Mouse (Mus musculus) cerebellum, adult 9-11 months (tissue): ENCODE results near the gene 1810013L24Rik.

Experiments used
- DNase-seq: peaks from one replicate; pipeline ENCODE4 v3.0.0; 2022

The 1810013L24Rik gene

DNA sequence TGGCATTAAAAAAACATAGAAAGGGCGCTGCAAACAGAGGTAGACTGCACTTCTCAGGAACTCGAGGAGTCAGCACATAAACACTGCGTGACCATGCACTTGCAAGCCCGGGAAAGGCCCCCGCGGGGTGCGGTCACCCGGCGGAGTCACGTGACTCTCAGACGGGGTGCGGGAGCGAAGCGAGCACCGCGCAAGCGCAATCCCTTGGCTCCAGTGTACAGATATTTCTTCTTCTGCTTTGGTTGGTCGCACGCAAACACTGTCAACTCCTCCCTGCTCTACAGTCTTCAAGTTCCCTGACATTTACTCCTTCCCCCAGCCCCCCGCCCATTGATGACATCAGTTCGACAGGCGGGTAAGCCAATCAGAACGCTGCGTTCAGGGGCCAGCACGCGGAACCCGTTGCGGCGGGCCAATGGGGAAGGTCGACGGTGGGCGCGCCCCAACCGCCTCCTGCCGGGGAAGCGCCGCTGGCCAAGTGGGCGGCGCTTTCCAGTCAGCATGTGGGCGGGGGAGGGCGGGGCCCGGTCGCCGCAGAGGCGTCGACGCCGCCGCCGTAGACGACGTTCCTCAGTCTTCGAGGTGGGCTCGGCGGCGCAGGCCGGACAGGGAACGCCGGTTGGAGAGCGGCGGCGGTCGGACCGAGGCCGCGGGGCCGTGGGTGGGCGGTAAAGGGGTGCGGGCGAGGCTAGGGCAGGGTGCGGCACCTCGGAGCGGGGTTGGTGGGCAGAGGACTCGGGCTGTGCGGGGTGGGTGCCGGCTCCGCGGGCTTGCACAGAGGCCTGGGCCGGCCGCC is at the start of gene 1810013L24Rik:
TSS of gene 1810013L24Rik (plus strand) at position 537 of the 796 bp plus-strand sequence.
- DNase-seq: peak; percentile 100

DNA sequence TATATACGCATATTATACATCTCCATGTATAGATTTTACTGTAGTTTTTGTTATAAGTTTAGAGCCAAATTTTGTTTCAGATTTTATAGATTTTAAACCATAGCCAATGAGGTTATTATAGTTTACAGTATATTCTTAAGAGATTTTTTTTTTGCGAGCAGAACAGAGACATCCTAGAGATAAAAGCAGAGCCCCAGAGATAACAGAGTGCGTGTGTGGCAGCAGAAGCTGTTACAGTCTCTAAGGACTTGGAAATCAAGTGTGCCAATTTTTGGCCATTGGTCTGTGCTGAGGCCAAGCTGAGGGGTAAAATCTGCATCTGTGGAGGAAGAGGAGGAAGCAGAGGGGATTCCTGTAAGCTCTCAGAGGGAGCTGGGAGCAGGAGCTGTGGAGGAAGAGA is 49.7 kb upstream of the 1810013L24Rik start:
- DNase-seq: no peak

DNA sequence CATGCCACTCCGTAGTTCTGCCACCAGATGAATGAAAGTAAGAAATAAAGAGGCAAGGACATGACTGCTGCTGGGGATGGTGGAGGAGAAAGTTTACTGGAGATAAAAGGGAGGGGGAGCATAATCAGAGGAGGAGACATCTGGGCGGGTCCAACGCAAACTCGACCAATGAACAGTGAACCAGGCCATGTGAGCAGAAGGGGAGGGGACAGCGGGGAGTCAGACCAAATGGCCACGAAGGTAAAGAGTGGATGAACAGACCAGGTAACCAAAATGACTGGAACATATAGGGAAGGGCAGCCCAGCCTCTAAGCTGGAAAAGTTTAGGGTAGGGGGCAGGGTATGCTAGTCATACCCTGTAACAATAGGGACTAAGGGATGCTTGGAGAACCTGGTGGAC is 48.7 kb upstream of the 1810013L24Rik start:
- DNase-seq: no peak

DNA sequence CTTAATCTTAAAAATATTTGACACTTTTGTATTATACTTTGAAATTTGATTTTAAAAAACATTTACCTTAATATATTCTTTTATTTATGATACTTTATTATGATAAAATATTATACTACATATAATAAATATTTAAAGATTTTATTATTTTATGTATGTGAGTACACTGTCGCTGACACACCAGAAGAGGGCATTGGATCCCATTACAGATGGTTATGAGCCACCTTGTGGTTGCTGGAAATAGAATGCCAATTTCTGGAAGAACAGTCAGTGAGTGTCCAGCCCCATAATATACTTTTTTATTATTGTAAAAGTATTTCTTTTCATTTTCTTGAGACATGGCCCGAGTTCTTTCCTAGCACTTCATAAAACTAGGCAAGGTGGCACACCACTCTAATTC is 48.2 kb upstream of the 1810013L24Rik start:
- no peak for DNase-seq

DNA sequence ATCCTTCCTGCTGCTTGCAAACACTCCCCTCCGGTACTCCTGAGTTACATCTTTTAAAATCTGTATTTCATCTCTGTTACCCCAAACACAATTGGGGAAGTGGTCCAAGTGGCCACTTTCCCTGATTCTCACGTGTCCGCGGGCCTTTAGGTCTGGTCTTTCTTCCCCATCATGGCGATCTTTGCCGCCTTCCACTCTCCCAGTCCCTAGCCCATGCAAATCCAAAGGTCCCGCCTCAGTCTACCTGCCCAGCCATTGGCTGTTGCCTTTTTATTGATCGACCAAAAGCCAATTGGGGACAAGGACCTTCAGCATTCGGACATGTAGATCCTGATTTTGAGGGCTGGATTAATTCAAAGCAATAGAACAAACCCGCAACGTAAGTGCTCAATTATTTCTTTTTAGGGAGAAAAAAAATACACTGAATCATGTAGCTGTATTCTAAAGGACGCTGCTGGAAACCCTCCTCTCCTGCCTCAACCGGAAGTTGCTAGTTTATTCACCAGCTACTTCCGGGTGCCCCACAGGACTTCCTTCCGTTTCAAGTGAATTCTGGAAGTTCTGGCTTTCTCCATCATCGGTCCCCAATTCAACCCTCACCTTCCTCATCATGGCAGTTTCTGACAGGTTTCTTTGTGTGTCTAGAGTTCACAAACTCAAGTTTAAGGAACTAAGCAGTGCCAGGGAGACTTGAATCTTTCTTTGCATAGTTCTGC is 46.5 kb upstream of the 1810013L24Rik start:
- DNase-seq: no peak

DNA sequence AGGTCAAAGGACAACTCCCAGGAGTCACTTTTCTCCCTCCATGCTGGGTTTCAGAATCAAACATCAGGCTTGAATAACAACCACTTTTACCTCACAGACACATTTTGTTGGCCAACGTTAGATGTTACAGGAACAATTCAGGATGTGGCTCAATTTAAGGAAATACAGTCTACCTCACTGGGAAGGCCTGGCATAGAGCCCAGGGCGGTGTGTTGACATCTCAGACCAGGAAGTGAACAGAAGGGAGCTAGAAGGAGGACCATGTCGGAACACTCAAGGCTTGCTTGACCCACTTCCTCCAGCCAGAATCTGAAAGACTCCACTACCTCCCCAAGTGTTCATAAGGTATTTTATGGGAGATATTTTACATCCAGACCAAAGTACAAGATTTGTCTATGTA is 45.1 kb upstream of the 1810013L24Rik start:
- DNase-seq: no peak

DNA sequence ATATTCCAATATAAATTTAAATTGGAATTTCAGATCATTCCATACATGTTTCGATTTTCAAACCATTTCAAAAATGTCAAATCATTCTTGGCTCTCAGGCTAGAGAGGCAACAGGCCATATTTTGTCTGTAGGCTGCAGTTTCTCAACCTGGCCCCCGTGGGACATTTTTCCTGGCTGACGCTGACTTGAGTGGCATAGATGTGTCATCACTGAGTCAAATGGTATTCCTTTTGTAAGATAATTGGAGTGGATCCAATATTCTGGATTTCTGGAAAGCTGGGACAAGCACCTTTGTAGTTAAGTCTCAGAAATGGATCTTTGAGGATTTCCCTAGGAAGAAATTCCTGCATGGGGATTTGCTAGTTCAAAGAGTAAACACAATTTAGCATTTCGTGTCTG is 39.0 kb upstream of the 1810013L24Rik start:
- no peak for DNase-seq

DNA sequence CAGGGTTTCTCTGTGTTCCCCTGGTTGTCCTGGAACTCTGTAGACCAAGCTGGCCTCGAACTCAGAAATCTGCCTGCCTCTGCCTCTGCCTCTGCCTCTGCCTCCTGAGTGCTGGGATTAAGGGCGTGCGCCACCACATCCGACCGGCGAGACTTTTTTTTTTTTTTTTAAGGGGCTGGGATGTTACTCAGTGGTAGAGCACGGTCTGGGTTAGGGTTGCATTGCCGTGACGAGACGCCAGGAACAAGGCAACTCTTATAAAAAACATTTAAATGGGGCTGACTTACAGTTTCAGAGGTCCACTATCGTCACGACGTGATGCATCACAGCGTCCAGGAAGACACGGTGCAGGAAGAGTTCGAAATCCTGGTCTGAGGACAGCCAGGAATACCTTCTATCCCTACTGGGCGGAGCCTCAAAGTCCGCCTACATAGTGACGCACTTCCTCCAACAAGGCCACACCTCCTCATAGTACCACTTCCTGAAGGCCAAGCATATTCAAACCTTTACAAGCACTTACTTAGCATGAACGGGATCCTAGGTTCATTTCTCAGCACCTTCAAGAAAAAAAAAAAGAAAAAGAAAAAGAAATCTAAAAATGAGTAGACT is 37.8 kb upstream of the 1810013L24Rik start, which contains the start of gene Usp7:
TSS of gene Usp7 (minus strand) at position 360 of the 609 bp plus-strand sequence.
- no peak for DNase-seq

DNA sequence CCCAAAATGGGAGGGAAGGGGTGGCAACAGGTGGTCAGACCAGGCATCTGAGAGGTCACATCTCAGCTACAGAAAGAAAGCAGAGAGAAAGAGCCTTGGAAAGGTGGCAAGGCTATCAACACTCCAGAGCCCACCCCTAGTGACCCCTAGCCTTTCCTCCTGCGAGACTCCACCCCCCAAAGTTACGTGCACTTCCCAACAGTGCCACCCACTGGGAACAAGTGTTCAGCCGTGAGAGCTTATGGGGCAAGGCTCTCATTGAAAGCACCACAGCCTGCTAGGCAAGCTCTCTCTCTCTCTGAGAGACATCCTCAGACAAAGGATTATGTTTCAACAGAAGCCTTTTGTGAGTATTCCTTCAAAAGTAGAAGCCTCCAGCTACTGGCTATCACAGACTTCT is 34.9 kb upstream of the 1810013L24Rik start:
- no peak for DNase-seq

DNA sequence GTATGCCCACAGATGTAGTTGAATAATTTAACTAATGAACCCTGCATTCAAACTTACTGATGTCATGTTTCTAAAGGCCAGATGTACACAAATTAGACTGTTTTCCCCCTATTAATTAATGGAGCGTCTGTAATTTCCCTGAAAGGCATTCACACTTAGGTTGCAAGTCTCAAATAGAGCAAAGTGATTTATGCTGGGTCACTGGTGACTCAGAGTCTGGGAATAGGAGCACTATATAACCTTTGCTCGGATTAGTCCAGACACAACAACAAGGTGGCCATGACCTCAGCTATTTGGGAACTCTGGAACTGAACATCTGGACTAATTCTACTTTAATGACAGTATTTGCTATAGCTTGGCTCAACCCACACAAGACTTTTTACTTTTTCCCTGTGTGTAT is 34.0 kb upstream of the 1810013L24Rik start:
- DNase-seq: no peak

DNA sequence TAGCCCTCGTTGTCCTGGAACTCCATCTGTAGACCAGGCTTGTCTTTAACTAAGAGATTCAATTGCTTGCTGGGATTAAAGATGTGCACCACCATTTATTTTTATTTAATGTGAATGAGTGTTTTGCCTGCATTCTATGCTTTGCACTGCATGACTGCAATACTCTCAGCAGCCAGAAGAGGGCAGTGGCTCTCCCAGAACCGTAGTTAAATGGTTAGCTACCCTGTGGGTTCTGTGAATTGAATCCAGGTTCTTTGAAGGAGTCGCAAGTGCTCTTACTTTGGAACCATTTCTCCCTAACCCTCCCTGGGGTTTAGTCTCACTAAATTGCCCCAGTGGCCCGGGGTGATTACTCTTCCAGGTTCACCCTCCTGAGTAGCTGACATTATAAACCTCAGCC is 23.2 kb upstream of the 1810013L24Rik start:
- DNase-seq: no peak

DNA sequence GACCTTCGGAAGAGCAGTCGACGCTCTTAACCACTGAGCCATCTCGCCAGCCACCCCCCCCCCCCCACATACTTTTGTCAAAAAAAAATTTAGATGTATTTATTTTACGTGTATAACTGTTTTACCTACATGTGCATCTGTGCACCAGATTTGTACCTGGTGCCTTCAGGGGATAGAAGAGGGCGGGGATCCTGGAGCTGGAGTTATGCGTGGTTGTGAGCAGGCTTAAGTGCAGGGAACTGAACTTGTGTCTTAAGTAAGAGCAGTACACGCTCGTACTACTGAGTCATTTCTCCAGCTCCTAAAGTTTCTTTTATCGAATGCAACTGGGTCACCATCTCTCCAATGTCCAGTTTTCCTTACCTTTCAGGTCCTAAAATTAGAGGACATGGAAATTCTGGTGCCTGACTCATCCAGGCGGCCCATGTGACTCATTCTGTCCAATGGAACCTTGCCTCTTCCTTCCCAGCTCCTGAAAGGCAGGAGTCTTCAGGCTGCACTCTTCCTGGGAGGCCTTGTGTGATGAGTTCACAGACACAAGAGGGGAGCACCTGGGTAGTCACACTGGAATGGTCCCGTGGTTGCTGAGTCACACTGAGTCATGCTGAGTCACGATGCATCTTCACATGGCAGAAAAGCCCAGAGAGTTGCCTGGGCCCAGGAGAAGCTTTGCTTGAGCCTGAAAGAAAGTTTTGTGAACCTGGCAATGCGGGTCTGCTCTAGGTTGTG is 19.3 kb upstream of the 1810013L24Rik start:
- no peak for DNase-seq

DNA sequence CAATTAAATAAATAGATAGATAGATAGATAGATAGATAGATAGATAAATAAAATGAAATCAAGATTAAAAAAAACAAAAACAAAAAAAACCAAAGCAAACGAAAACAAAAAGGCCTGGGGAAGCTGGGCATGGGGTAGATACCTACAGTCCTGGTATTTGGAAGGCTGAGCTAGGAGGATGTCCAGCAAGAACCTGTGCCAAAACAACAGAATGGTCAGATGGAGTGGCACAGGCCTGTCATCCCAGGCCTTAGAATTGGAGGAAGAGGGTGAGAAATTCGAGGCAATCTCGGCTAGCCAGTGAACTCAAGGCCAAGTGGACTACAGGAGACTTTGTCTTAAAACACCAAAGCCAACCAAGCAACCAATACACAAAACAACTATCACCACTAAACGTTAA is 12.0 kb upstream of the 1810013L24Rik start:
- DNase-seq: peak; percentile 46

DNA sequence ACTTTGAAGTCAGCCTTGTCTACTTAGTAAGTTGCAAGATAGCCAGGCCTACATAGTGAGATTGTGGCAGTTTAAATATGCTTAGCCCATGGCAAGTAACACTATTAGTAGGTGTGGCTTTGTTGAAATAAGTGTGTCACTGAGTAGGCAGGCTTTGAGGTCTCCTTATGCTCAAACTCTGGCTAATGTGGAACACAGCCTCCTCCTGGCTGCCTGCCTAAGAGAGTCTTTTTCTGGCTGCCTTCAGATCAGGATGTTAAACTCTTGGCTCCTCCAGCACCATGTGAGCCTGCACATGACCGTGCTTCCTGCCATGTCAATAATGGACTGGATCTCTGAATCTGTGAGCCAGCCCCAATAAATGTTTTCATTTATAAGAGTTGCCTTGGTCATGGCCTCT is 8.5 kb upstream of the 1810013L24Rik start:
- DNase-seq: peak; percentile 70

DNA sequence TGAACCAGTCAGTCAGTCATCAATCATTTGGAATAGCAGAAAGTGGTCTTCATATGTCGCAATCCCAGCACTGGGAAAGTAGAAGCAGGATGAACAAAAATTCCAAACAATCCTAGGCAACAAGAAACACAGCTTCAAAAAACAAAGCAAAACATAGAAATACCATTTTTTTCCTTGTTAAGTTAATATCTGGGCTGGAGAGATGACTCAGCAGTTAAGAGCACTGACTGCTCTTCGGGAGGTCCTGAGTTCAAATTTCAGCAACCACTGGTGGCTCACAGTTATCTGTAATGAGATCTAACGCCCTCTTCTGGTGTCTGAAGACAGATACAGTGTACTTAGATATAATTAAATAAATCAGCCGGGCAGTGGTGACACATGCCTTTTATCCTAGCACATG is 7.3 kb upstream of the 1810013L24Rik start:
- DNase-seq: no peak

DNA sequence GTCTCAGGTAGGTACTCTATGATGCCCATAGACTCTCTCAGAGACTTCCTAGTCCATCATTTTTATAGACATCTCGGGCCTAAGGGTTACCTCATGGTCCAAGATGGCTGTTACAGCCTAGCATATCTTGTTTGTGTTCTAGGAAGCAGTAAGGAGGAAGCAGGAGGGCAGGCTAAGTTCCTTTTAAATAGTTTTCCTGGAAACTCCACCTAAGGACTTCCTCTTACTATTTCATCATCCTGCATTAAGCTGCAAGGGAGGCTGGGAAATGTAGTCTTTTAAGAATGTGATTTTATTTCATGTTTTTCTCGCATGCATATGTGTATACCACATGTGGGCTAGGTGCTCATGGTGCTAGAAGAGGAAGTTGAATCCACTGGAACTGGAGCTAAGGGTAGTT is 6.2 kb upstream of the 1810013L24Rik start:
- DNase-seq: no peak

DNA sequence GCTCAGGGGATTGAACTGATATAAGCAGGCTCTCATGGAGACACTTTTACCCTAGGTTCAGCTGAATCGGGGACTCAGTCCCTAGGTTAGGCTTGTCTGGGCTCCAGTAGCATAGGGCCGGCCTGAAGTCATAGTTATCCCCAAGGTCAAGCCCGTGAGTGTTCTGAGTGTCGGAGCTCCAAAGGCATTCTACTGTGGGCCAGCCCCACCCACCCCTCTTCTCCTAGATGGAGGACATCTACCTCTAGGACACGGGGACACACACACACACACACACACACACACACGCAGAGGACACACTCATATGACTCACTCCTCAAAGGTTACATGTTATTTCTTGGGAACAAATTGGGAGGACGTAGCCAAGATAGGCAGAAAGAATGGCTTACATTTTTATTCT is 2.5 kb upstream of the 1810013L24Rik start:
- DNase-seq: peak; percentile 47

DNA sequence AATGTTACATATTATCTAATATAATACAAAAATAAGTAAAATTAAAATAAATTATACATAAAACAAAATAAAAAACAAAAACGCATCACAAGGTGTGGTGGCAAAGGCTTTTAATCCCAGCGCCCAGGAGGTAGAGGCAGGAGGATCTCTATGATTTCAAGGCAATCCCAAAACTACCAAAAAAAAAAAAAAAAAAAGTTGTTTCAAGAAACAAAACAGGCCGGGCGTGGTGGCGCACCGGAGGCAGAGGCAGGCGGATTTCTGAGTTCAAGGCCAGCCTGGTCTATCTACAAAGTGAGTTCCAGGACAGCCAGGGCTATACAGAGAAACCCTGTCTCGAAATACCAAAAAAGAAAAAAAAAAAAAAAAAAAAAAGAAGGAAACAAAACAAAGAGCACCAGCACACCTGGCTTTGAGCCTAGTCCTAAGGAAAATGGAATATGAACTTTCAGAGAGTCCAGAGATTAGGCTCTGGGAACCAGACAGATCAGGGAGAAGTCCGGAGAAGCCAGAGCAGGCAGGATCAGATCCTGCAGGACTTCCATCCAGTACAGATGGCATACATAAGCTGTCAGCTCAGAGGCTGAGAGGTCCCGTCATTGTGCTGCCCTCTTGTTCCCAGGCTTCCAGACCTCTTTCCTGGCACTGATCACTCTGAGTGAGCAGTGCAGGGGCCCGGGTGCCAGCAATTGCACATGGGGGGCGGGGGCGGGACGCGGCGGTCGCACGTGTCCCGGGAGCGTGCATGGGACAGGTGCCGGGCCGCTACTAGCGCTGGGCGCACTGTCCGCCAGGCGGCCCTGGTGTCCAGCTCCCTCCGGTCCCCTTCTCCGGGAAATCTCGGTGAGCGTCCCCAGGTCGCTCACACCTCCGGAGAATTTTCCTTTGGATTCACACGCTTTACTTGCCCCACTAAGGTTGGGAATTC is 1.0 kb upstream of the 1810013L24Rik start:
- no peak for DNase-seq

DNA sequence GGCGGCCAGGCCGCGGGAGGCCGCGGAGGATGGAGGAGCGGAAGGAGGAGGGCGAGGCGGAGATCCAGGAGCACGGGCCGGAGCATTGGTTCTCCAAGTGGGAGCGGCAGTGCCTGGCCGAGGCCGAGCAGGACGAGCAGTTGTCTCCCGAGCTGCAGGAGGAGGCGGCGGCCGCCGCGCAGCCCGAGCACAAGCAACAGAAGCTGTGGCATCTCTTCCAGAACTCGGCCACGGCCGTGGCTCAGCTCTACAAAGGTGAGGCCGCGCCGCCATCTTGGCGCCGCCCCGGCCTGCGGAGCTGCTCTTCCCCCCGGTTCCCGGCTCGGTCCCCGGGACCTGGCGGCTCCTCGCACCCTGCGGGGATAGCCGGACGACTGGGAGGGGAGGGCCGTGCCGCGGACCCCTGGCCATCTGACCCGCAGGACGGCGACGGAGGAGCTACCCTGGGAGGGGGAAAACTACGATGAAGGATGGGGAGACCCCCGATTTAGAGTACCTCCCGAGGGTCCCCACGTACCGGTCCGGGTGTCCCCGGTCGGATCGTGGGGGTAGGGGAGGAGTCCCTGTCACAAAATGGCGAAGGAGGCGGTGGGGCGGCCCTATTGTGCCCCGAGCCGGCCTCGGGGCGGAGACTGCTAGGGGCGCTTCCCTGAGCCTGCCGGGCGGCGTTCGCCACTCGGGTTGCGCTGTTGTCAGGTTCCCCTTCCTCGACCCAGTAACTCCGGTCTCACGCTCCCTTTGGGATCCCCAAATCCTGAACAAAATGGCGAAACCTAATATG is 721 bp downstream of the 1810013L24Rik start:
- DNase-seq: peak; percentile 80

DNA sequence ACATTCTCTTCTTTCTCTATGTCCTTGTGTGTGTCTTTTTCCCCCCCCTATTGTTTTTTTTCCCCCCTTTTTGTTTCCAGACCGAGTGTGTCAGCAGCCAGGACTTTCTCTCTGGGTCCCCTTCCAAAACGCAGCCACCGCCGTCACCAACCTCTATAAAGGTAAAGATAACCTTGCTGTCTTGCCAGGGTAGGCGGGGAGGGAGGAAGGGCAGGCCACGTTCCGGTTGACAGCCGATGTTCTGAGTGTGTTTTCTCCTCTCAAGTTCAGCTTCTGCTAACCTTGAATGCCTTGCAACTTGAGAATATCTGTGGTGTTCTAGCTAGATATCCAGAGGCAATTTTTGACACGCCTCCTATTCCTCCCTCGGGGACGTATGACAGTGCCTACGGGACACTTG is 1.3 kb downstream of the 1810013L24Rik start:
- peak; percentile 64 for DNase-seq

DNA sequence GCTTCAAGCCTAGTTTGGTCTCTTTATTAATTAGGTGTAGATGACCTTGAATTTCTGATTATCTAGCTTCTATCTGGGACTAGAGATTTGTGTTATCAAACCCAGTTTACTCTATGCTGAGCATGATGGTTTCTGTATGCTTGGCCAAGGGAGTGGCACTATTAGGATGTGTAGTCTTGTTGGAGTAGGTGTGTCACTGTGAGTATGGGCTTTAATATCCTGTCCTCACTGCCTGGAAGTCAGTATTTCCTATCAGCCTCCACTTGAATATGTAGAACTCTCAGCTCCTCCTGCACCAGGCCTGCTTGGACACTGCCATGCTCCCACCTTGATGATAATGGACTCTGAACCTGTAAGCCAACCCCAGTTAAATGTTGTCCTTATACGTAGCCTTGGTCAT is 7.0 kb downstream of the 1810013L24Rik start:
- no peak for DNase-seq
